Mouse (Mus musculus): ENCODE results near the gene Dio1. TPM values are rescaled to one million over a fixed set of nuclear protein-coding genes. Genes with fewer than 3 reads are reported as not detected.

The Dio1 gene
- polyA plus RNA-seq, 1 experiment from 2014 or later: not detected

DNA sequence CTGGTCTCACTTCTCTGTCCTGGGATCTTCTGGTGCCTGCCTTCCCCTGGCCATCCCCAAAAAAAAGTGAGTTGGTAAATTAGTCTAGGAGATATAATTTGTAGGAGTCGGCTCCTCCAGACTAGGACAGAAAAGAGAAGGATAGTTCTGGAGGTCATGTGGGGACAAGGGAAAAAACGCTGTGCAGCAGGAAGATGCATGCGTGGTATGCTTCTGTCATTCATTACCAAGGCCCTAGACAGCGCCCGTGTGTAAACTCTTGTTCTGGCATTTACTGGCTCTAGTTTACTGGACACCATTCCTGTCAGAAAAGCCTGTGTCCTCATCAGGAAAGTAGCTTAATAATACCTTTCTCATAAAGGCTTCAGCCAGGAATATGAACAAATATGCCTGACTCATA, 32.5 kb downstream of the Dio1 start:
- Histone ChIP-seq H3K36me3 (ENCODE audit: control insufficient read depth, insufficient read depth, low read length) (peaks cover 26% of the 10 kb centered on the region; the same call in 1 of the 2 replicates), H3K4me2 (ENCODE audit: low read depth, low read length) (no peak overlapping the region), H3K9me3 (ENCODE audit: control insufficient read depth, low read length) (no peaks in the 10 kb centered on the region), H3K27me3 (replicated peaks; ENCODE audit: control insufficient read depth, insufficient read depth, low read length) (no peaks in the 10 kb centered on the region), H3K9ac (ENCODE audit: low read depth, low read length) (no peak overlapping the region), H3K4me3 (ENCODE audit: low read depth, low read length) (no peak overlapping the region), H3K27ac (replicated peaks; ENCODE audit: low read depth, low read length) (no peak overlapping the region), H3K4me1 (ENCODE audit: control insufficient read depth, insufficient read depth, low read length) (no peaks in the 10 kb centered on the region)
- ATAC-seq (ENCODE audit: low read depth): no peak
- 64% methylated on average over 5 of the region's 5 CpGs for WGBS
- DNase-seq (ENCODE audit: low spot score): no peak

- Histone ChIP-seq H3K4me1 (ENCODE audit: control insufficient read depth, insufficient read depth, low read length) (no peaks in the 10 kb centered on the region), H3K36me3 (ENCODE audit: control insufficient read depth, insufficient read depth, low read length) (peaks cover 26% of the 10 kb centered on the region; the same call in 1 of the 2 replicates), H3K4me2 (ENCODE audit: low read depth, low read length) (no peak overlapping the region), H3K9me3 (ENCODE audit: control insufficient read depth, low read length) (no peaks in the 10 kb centered on the region), H3K27ac (replicated peaks; ENCODE audit: low read depth, low read length) (no peak overlapping the region), H3K9ac (ENCODE audit: low read depth, low read length) (no peak overlapping the region), H3K4me3 (ENCODE audit: low read depth, low read length) (no peak overlapping the region), H3K27me3 (replicated peaks; ENCODE audit: control insufficient read depth, insufficient read depth, low read length) (no peaks in the 10 kb centered on the region)
- DNase-seq (ENCODE audit: low spot score) (no peak), ATAC-seq (ENCODE audit: low read depth) (no peak)
- 75% methylated on average over 4 of the region's 4 CpGs for WGBS
Measured at GRCm38 (mm10) chr4:107273683-107274082, 33.3 kb downstream of the Dio1 start.

DNA sequence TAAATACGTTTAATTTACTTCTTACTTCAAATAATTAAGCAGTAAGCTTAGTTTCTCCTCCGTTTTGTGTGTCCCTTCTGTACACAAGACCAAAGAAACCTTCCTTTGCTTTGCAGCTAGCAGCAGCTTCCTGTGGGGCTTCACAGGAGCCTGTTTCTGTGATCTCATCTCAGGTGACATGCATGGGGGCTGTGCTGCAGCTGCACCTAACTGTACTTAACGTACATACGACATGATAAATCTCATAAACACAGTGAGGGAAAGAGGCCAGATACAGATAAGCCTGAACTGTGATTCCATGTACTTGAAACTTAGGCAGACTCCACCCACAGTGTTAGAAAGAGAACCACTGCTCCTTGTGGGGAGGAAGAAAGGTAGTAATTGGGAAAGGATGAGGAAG, 47.0 kb downstream of the Dio1 start:
- WGBS: 51% methylated on average over 4 of the region's 4 CpGs
- H3K4me1 ChIP-seq (ENCODE audit: control insufficient read depth, insufficient read depth, low read length): no peaks in the 10 kb centered on the region

GRCm38 (mm10) chr4:107254414-107254813, 52.6 kb downstream of the Dio1 start:
- Histone ChIP-seq H3K4me3 (ENCODE audit: low read depth, low read length) (peak overlapping the region; percentile 89), H3K27ac (replicated peaks; ENCODE audit: low read depth, low read length) (0 out of 2 replicates have a peak overlapping the region, but pooled peaks have one; percentile 86)
- WGBS: 19% methylated on average over 3 of the region's 3 CpGs

More for the DNA sequence above, 47.0 kb downstream of the Dio1 start:
- no peak for ATAC-seq (ENCODE audit: low read depth)
- peaks cover under 1% of the 10 kb centered on the region; the same call in 1 of the 2 replicates for H3K9me3 ChIP-seq (ENCODE audit: control insufficient read depth, low read length)
- no peak overlapping the region for H3K4me2 ChIP-seq (ENCODE audit: low read depth, low read length)
- H3K36me3 ChIP-seq (ENCODE audit: control insufficient read depth, insufficient read depth, low read length): peaks cover 13% of the 10 kb centered on the region
- H3K27ac ChIP-seq (replicated peaks; ENCODE audit: low read depth, low read length): no peak overlapping the region
- no peak overlapping the region for H3K4me3 ChIP-seq (ENCODE audit: low read depth, low read length)
- H3K27me3 ChIP-seq (replicated peaks; ENCODE audit: control insufficient read depth, insufficient read depth, low read length): no peaks in the 10 kb centered on the region
- no peak for DNase-seq (ENCODE audit: low spot score)
- no peak overlapping the region for H3K9ac ChIP-seq (ENCODE audit: low read depth, low read length)

GRCm38 (mm10) chr4:107253125-107254091, 53.6 kb downstream of the Dio1 start, which contains the start of the genes Lrrc42 and Hspb11:
Gene Lrrc42 (minus strand): TSS chr4:107253532.
Gene Hspb11 (plus strand): TSS chr4:107253593.
- H3K9me3 ChIP-seq (ENCODE audit: control insufficient read depth, low read length): no peaks in the 10 kb centered on the region
- H3K27ac ChIP-seq (replicated peaks; ENCODE audit: low read depth, low read length): peak within 1 kb of the TSS; percentile 86
- H3K4me1 ChIP-seq (ENCODE audit: control insufficient read depth, insufficient read depth, low read length): peaks cover 12% of the 10 kb centered on the region
- 1% methylated on average over 58 of the region's 101 CpGs for WGBS
- peak; percentile 96 for ATAC-seq (ENCODE audit: low read depth)
- H3K36me3 ChIP-seq (ENCODE audit: control insufficient read depth, insufficient read depth, low read length): no peaks in the 10 kb centered on the region
- peak; percentile 98 for DNase-seq (ENCODE audit: low spot score)
- peak within 1 kb of the TSS; percentile 89 for H3K4me3 ChIP-seq (ENCODE audit: low read depth, low read length)
- peak within 1 kb of the TSS; percentile 79 for H3K4me2 ChIP-seq (ENCODE audit: low read depth, low read length)
- H3K9ac ChIP-seq (ENCODE audit: low read depth, low read length): peak within 1 kb of the TSS; percentile 89
- no peaks in the 10 kb centered on the region for H3K27me3 ChIP-seq (replicated peaks; ENCODE audit: control insufficient read depth, insufficient read depth, low read length)

More at GRCm38 (mm10) chr4:107254414-107254813, 52.6 kb downstream of the Dio1 start:
- ATAC-seq (ENCODE audit: low read depth) (no peak), DNase-seq (ENCODE audit: low spot score) (no peak)
- peak overlapping the region; percentile 59 for H3K4me2 ChIP-seq (ENCODE audit: low read depth, low read length)
- no peaks in the 10 kb centered on the region for H3K9me3 ChIP-seq (ENCODE audit: control insufficient read depth, low read length)
- peaks cover 12% of the 10 kb centered on the region for H3K4me1 ChIP-seq (ENCODE audit: control insufficient read depth, insufficient read depth, low read length)
- H3K9ac ChIP-seq (ENCODE audit: low read depth, low read length): peak overlapping the region; percentile 89
- no peaks in the 10 kb centered on the region for H3K27me3 ChIP-seq (replicated peaks; ENCODE audit: control insufficient read depth, insufficient read depth, low read length)
- no peaks in the 10 kb centered on the region for H3K36me3 ChIP-seq (ENCODE audit: control insufficient read depth, insufficient read depth, low read length)

DNA sequence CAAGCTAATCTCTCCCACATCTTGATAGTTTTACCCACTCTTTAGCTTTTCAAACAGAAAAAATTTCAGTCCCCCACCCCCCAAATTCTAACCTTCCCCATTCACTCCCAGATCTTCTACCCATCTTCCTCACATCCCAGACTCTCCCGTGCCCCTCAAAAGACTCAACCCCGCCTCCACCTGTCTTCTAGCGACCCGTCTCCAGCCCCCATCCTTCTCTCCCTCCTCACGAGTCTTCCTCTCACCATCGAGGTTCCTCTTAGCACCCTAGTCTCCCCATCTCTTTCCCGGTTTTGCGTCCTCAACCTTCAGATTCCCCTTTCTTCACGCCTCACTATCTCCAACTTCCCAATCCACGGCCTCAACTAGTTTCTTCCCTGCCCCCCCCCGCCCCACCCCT, 54.4 kb downstream of the Dio1 start:
- under 1% methylated on average over 11 of the region's 11 CpGs for WGBS
- Histone ChIP-seq H3K4me2 (ENCODE audit: low read depth, low read length) (peak overlapping the region; percentile 79), H3K36me3 (ENCODE audit: control insufficient read depth, insufficient read depth, low read length) (no peaks in the 10 kb centered on the region), H3K4me1 (ENCODE audit: control insufficient read depth, insufficient read depth, low read length) (peaks cover 12% of the 10 kb centered on the region), H3K4me3 (ENCODE audit: low read depth, low read length) (peak overlapping the region; percentile 89), H3K27ac (replicated peaks; ENCODE audit: low read depth, low read length) (peak overlapping the region; percentile 72), H3K27me3 (replicated peaks; ENCODE audit: control insufficient read depth, insufficient read depth, low read length) (no peaks in the 10 kb centered on the region), H3K9me3 (ENCODE audit: control insufficient read depth, low read length) (no peaks in the 10 kb centered on the region), H3K9ac (ENCODE audit: low read depth, low read length) (peak overlapping the region; percentile 89)
- DNase-seq (ENCODE audit: low spot score): no peak
- no peak for ATAC-seq (ENCODE audit: low read depth)

GRCm38 (mm10) chr4:107250494-107250893, 56.5 kb downstream of the Dio1 start:
- DNase-seq (ENCODE audit: low spot score) (peak; percentile 79), ATAC-seq (ENCODE audit: low read depth) (no peak)
- H3K27me3 ChIP-seq (replicated peaks; ENCODE audit: control insufficient read depth, insufficient read depth, low read length): no peaks in the 10 kb centered on the region
- 0 out of 2 replicates have a peak, but pooled peaks cover 7% of the 10 kb centered on the region for H3K36me3 ChIP-seq (ENCODE audit: control insufficient read depth, insufficient read depth, low read length)
- peaks cover 12% of the 10 kb centered on the region for H3K4me1 ChIP-seq (ENCODE audit: control insufficient read depth, insufficient read depth, low read length)
- no peak overlapping the region for H3K4me3 ChIP-seq (ENCODE audit: low read depth, low read length)
- H3K9me3 ChIP-seq (ENCODE audit: control insufficient read depth, low read length): no peaks in the 10 kb centered on the region
- H3K4me2 ChIP-seq (ENCODE audit: low read depth, low read length): no peak overlapping the region
- no peak overlapping the region for H3K9ac ChIP-seq (ENCODE audit: low read depth, low read length)
- WGBS: 17% methylated on average over 4 of the region's 4 CpGs
- no peak overlapping the region for H3K27ac ChIP-seq (replicated peaks; ENCODE audit: low read depth, low read length)

GRCm38 (mm10) chr4:107249471-107249870, 57.5 kb downstream of the Dio1 start:
- DNase-seq (ENCODE audit: low spot score): peak; percentile 30
- no peak overlapping the region for H3K27ac ChIP-seq (replicated peaks; ENCODE audit: low read depth, low read length)
- no peak for ATAC-seq (ENCODE audit: low read depth)
- peaks cover 15% of the 10 kb centered on the region for H3K4me1 ChIP-seq (ENCODE audit: control insufficient read depth, insufficient read depth, low read length)
- H3K4me3 ChIP-seq (ENCODE audit: low read depth, low read length): no peak overlapping the region
- WGBS: 72% methylated on average over 2 of the region's 2 CpGs
- H3K4me2 ChIP-seq (ENCODE audit: low read depth, low read length): no peak overlapping the region
- no peaks in the 10 kb centered on the region for H3K27me3 ChIP-seq (replicated peaks; ENCODE audit: control insufficient read depth, insufficient read depth, low read length)
- no peak overlapping the region for H3K9ac ChIP-seq (ENCODE audit: low read depth, low read length)
- peaks cover 18% of the 10 kb centered on the region; the same call in 1 of the 2 replicates for H3K36me3 ChIP-seq (ENCODE audit: control insufficient read depth, insufficient read depth, low read length)
- no peaks in the 10 kb centered on the region for H3K9me3 ChIP-seq (ENCODE audit: control insufficient read depth, low read length)
